Mouse (Mus musculus) CH12.LX (cell line): ENCODE measurements around the gene BC004004.

Source experiments
- BHLHE40 ChIP-seq: IDR thresholded peaks from 2 replicates; pipeline ENCODE4 v1.6.1; 2011; ENCODE audit warnings: mild to moderate bottlenecking, low read depth, low read length, improper control_type of control experiment
- CHD2 ChIP-seq: IDR thresholded peaks from 2 replicates; pipeline ENCODE4 v1.6.1; 2011; ENCODE audit warnings: low read length, improper control_type of control experiment
- CTCF ChIP-seq, 2 experiments: IDR thresholded peaks in 1 of 2; conservative IDR thresholded peaks in 1 of 2; 2 replicates each; pipeline ENCODE4 v1.5.1; 2011 to 2012; ENCODE audit warnings: low read depth in 2 of 2, low read length in 2 of 2, improper control_type of control experiment in 1 of 2, inconsistent platforms in 1 of 2, mild to moderate bottlenecking in 1 of 2, moderate library complexity in 1 of 2
- ELF1 ChIP-seq: IDR thresholded peaks from 2 replicates; pipeline ENCODE4 v1.6.1; 2014; ENCODE audit warnings: low read depth, mild to moderate bottlenecking, inconsistent platforms, low read length, improper control_type of control experiment
- MXI1 ChIP-seq: IDR thresholded peaks from 2 replicates; pipeline ENCODE4 v1.6.1; 2011; ENCODE audit warnings: mild to moderate bottlenecking, low read depth, low read length, improper control_type of control experiment
- NELFE ChIP-seq: IDR thresholded peaks from 2 replicates; pipeline ENCODE4 v1.6.1; 2011; ENCODE audit warnings: low read depth, low read length, improper control_type of control experiment
- NRF1 ChIP-seq: IDR thresholded peaks from 2 replicates; pipeline ENCODE4 v1.6.1; 2014; ENCODE audit warnings: low read depth, mild to moderate bottlenecking, inconsistent platforms, low read length, improper control_type of control experiment, moderate library complexity
- POLR2A ChIP-seq: IDR thresholded peaks from 2 replicates; pipeline ENCODE4 v1.6.1; 2011; ENCODE audit warnings: low read depth, mild to moderate bottlenecking, improper control_type of control experiment, low read length
- USF1 ChIP-seq: IDR thresholded peaks from 2 replicates; pipeline ENCODE4 v1.6.1; 2014; ENCODE audit warnings: low read depth, mild to moderate bottlenecking, inconsistent platforms, low read length, improper control_type of control experiment
- ZMIZ1 ChIP-seq: IDR thresholded peaks from 2 replicates; pipeline ENCODE4 v1.6.1; 2012; ENCODE audit warnings: low read depth, mild to moderate bottlenecking, inconsistent platforms, low read length, improper control_type of control experiment

GRCm38 (mm10) chr17:29363109-29363508 lies 94.5 kb downstream of the BC004004 start:
- TF ChIP-seq NELFE (no peak), POLR2A (no peak), BHLHE40 (peak; percentile 58), ELF1 (no peak), CTCF (conservative IDR thresholded peaks at IDR 0.05 in 1 of 2, IDR thresholded peaks at IDR 0.05 in 1 of 2; ENCODE audit: low read depth in 2 of 2, low read length in 2 of 2) (no peak), ZMIZ1 (no peak), CHD2 (peak; percentile 24; the same call in 1 of the 2 replicates), USF1 (no peak), MXI1 (peak; percentile 35; the same call in 1 of the 2 replicates), NRF1 (no peak)
